Mouse (Mus musculus): Measurements from ENCODE around the gene Gm10197.

Gene Gm10197

DNA sequence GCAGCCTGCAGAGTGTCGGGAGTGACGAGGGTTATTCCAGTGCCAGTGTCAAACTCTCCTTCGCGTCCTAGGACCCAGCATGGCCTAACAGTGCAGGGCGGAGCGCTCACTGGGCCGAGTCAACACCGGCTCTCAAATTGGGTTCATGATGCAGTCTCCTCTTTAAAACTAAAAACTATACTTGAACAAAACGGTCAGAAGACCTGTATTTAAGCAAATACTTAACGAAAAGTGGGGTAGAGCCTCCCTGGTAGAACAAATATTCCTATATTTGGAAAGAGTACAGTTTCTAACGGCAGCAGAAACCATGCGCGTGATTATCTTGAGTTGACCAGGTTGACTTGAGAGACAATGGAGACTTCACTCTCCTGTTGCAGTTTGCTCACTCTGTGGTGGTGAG lies at the start of gene Gm10197:
Gene Gm10197, minus strand, starts transcription at position 101 of the 400 bp plus-strand sequence.
- in situ Hi-C loops (cut with MboI; ENCODE audit: unreplicated experiment in 2 of 2) = no loop called here

DNA sequence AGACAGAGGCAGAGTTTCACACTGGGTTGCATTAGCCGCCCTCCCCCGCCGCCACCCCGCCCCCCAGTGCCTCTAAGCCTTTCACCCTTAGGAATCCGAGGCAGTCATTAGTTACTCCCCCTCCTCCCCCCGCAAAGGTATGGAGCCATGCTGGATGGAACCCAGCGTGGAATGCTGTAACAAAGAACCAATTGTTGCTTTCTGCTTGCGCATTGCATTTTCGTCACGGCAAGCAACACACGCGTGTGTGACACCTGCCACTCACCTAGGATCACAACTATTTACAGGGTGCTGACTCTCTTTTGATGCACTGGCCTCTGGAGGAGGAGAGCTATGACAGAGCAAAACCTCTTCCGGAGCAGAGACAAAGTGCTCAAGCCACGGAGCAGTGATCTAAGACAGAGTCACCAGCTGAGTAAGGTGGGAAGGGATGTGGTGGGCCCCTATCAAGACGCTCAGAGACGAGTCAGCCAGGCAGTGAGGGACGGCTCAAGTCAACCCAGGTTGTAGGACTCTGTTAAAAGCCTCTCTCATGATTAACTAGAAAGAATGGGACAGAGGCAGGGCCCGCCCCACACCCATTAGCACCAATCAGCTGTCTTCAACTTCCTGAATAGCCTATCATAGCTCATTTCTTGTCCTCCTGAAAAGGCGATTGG lies 49.5 kb upstream of the Gm10197 start:
- in situ Hi-C loops (cut with MboI; ENCODE audit: unreplicated experiment in 2 of 2) = loop anchor here (5.0 kb wide), 4 partner anchors 41 to 156 kb away; no protein-coding TSS in a partner anchor

DNA sequence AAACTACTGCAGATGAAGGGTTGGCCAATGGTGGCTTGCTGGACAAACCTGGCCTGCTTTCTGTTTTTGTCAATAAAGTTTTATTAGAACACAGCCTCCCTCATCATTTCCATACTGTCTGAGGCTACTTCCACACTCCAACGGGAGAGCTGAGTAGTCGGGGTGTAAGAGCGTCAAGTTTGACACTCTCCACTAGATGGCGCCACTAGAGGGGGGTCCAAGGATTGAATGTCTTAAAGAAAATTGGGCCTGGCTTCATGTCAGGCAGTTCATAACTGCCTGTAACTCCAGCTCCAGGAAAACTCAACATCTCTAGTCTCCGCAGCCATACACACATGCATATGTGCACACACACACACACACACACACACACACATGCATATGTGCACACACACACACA lies 48.3 kb upstream of the Gm10197 start:
- in situ Hi-C loops (cut with MboI; ENCODE audit: unreplicated experiment in 2 of 2) = loop anchor here (5.0 kb wide), 5 partner anchors 42 to 162 kb away; no protein-coding TSS in a partner anchor

DNA sequence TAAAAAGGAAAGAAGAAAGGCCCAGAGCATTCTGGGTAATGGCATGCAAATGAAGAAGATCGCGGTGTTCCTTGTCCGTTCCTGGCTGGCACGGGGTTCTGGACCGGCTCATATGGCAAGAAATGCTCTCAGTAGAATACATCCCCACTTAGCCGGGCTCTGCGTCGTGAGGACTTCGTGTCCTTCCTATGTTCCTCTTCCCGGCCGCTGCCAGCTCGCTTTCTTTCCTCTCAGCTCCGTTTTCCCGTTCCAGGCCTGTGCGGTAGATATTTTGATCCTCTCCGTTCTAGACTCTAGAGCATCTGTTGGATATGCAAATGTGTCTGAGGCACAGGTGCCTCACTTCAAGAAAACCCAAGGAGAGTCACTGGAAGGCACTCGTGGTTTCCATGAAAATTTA lies 43.6 kb upstream of the Gm10197 start:
- in situ Hi-C loops (cut with MboI; ENCODE audit: unreplicated experiment in 2 of 2) = loop anchor here in 1 of 2 experiments (5.0 kb wide), 1 partner anchor 167 kb away; no protein-coding TSS in a partner anchor

DNA sequence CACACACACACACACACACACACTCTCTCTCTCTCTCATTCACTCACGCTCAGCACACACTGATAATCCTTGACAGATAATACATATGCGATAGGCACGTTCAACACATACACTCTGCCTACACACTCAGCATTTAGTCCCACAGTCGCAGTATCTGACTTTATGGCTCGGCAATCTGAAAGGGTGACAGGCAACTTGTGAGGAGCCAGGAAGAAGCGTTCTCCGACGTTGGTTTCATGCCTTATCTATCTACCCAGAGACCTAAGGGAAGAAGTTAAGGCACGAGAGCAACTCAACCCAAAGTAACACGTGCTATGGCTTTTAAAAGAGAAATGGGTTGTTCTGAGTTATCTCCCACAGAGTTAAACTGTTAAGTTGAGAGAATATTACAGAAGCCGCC lies 43.1 kb upstream of the Gm10197 start:
- in situ Hi-C loops (cut with MboI; ENCODE audit: unreplicated experiment in 2 of 2) = loop anchor here in 1 of 2 experiments (5.0 kb wide), 1 partner anchor 168 kb away; no protein-coding TSS in a partner anchor

DNA sequence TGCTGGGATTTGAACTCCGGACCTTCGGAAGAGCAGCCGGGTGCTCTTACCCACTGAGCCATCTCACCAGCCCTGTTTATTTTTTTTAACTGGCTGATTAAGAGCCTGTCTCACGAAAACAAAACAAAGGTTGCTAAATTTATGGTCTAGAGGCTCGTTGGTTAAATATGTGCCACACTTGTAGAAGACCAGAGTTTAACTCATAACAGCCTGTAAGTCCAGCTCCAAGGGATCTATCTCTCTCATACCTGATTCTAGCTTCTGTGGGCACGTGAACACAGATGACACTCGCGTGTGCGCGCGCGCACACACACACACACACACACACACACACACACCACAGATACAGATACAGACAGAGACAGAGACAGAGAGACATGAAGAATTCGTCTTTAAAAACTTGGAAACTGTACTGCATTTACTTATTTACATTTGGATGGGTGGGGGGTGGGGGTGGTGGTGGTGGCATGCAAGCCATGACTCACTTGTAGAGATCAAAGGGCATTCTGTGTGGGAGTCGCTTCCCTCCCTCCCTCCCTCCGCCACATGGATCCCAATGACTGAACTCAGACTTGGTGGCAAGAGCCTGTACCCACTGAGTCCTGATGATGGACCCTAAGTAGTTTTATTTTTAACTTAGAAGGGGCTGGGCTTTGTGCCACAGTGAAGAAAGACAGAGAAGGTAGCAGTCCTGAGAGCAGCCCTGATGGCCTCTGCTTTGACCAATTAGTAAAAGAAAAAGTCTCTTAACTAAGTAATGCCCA lies 42.2 kb upstream of the Gm10197 start:
- in situ Hi-C loops (cut with MboI; ENCODE audit: unreplicated experiment in 2 of 2) = no loop called here

DNA sequence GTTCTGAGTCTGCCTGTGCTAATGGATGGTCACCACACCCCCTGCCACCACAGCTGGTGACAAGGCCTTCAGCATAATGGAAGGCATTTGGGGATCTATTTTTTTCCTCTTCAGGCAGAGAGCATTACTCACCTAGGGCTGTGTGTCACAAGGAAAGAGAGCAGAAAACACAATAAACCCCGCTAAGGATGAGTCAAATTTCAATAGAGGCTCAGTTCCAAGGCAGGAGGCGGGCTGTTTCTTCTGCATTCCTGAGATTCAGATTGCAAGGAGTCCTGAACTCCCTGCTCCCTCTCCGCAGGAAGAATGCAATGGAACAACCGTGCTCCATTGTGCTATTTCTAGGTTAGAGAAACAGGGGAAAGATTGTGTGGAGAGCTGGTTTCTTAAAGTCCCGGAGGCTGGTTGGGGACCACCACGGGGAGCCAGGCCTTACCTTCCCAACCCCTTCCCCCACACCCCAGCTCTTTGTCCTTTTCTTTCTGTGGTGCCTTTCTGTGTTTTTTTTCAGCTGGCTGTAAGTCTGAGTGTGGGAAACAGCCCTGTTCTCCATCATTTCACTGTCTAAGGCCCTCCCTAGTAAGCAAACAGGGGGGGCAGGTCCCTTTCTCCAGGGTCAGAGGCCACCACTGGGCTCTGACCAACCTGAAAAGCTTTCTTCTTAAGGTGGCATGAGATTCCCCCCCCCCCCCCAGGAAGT lies 40.7 kb upstream of the Gm10197 start:
- in situ Hi-C loops (cut with MboI; ENCODE audit: unreplicated experiment in 2 of 2) = no loop called here

DNA sequence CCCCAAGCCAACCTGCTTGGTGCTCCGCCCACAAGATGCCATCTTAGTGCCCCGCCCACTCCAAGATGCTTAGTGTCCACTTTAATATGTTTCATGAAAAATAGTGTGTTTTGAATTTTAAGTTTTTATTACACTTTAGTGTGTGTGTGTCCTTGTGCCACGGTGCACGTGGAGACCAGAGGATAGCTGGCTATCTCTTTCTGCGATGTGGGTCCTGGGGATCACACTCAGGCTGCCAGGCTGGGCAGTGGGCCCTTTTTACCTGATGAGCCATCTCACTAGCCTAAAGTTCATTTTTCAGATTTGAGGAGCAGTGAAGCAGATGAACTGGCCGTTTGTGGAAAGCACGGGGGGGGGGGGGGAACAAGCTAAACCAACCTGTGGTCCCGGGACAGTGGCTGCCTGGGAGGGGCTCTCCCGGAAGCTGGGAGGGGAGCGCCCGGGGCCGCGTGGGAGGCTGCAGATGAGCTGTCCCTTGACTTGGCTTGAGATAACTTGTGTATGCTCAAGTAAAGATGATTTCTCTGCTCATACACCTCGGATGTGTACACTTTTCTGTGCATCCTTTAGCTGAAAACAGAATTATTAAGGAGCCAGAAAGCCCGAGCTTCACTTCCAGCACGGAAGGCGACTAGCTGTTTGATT lies 38.2 kb upstream of the Gm10197 start:
- in situ Hi-C loops (cut with MboI; ENCODE audit: unreplicated experiment in 2 of 2) = no loop called here

DNA sequence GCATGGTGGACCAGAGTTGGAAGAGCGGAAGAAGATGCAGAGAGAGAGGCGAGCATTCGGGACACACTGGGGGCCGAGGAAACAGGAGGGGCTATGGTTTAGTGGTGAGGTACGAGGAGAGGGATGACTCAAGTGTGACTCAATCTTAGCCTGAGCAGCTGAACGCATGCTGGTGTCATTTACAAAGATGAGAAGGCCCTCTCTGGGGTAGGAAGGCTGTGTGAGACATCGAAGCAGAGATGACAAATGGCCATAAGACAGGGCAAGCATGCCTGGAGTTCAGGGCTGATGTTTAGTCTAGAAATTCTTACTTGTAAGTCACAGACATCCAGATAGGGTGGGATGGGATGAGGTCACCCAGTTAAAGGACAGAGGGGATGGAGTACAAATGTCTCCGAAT lies 36.8 kb upstream of the Gm10197 start:
- in situ Hi-C loops (cut with MboI; ENCODE audit: unreplicated experiment in 2 of 2) = no loop called here

DNA sequence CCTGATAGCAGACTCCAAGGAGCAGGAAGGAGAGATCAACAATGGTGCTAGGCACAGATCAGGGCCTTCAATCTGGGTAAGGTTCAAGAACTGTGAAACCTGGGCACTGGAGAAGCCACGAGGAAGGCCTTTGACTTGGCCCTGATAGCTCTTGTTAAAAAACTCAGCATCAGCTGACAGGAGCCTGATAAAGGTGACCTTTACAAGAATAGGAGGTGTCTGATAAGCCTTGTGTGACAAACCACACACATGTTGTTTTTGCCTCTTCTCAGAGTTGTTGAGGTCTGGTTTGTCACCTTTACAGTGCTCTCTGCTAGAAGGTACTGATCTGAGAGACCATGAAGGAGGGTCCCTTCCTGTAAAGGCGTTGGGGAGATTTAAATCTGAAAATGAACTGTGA lies 35.8 kb upstream of the Gm10197 start:
- in situ Hi-C loops (cut with MboI; ENCODE audit: unreplicated experiment in 2 of 2) = no loop called here

DNA sequence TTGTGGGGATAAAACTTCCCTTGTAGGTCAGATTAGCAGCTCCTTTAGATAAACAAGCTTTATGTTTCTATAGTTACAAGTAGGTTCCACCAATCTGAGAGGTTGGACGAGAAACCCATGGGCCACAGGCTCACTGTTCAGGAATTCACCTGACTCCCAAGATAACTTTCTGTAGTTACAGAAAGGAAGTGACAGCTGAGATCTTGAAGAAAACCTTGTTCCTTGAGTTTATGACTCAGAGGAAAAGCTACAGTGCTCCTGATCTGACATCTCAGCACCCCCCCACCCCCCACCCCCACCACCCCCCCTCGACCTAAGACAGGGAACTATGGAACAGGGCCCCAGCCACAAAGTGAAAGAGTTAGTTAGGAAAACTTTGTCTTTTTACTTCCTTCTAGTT lies 34.2 kb upstream of the Gm10197 start:
- in situ Hi-C loops (cut with MboI; ENCODE audit: unreplicated experiment in 2 of 2) = no loop called here

DNA sequence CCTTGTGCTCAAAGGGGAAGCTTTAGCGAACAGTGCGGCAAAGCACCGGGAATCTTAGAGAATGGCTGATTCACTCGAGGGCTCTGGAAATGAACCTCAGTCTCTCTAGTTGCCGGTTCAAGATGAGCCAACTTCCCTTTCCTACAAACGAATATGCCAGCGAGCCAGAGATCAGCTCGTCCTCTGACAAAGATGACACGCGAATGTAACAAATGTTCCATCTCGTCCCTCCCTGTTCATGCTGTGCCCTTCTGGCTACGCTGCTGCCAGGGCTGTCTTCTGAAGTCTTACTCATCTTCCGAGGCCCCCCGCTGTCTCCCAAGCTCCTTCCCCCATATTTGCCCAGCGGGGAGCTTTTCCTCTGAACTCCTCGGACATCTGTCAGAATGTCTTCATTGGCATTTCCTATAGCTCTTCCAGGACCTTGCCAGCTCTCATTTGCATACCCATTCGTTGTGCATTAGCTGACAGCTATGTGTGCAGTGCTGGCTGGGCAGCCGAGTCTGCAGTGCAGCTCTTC lies 33.3 kb upstream of the Gm10197 start:
- in situ Hi-C loops (cut with MboI; ENCODE audit: unreplicated experiment in 2 of 2) = no loop called here

DNA sequence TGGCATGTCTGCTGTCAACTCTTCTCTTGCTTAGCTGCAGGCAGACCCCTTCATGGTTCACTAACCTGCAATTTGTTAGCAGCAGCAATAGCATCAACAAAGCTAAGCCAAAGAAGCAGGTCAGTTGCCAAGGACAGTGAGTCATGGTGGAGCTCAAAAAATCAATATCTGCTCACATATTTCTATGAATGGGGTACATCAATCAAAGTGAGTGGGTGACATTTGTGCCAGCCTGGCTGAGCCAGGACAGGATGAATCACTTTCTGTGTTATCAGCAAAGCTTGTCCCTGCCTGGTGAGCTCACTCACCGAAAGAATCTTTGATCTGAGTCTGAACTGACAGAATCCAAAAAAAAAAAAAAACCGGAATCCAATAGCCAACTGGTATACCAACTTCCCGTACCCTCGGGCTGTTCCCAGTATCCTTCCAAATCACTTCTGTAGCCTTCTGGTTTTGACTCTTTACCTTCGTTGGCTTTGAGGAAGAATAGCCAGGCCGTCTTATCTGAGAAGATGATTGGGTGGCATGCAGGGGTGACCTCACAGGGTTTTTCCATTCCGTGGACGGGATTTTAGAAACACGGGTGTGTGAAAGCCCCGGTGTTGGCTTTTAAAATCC lies 32.8 kb upstream of the Gm10197 start:
- in situ Hi-C loops (cut with MboI; ENCODE audit: unreplicated experiment in 2 of 2) = no loop called here

DNA sequence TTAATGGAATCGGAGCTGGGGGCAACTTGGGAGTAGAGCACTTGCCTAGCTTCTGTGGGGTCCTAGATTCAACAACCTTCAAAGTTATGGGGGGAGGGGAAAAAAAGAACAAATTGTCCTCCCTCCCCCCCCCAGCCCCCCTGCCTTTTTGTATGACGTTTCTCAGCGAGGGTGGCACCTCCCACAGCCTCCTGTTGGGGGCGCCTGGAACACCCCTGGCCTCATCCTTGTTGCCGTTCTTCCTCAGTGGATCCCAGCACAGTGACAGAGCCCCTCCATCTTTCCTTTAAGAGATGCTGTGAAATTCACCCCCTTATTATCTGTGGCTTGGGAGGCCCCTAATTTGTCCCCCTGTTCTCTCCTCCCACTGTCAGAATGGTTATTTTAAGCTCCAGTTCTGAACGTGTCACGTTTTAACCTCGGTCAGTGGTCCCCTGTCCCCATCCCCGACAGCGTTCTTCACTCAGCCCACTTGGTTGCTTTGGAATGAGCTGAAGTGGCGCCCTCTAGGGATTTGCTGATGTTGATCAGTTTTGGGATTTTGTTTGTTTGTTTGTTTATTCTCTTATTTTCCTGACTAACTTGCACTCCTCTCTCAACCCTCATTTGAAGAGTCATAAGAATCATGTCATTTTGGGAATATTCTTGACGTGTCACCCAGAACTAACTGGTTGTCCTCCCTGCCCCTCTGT lies 31.3 kb upstream of the Gm10197 start:
- in situ Hi-C loops (cut with MboI; ENCODE audit: unreplicated experiment in 2 of 2) = no loop called here

DNA sequence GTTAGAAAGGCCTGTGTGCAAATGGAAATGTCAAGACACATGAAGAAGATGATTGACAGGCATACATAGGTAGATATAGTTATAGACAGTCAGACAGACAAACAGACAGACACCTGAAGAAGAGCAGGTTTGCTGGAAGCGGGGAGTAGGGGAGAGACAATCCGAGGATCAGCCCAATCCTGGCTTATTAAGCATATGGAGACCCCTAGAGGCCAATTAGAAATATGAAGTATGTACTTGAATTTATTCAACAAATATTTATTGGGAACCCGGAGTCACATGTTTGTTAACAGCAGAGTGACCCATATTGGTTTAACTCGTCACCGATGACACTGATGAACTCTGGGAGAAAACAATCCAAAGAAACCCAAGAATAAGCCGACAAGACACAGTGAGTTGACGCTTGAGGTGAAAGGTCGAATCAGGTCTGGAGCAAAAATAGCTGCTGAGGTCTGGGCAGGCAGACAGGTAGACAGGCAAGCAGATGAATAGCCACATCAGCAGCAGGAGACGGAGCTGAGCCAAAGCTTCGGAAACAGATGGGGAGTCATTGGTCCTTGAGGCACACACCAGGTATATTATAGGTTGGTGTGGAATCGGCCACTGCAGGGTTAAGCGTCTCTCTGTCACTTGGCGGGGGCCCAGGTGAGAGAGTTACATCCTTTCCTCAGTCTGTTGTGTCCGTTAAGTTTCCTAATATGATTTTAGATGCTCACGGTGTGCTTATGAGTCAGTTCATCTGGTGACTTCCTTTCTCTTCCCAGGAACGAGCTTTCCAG lies 29.0 kb upstream of the Gm10197 start:
- in situ Hi-C loops (cut with MboI; ENCODE audit: unreplicated experiment in 2 of 2) = no loop called here

DNA sequence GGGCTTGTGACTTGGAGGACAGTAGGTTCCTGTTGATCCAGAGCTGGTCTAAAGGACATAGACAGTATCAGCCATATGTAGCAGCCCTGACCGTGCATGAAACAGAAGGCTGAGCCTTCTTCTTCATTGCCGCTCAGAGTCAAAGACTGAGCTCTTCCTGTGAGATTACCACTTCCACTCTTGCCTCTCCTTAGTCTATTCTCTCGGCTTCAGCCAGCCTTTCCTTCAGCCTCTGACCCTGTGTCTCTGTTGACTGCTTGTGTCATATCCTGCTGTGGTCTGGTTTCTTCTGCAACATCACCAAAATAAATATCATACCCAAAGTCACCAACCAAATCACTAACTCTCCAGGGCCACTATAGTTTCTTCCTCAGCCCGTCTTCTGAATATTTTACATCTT lies 27.6 kb upstream of the Gm10197 start:
- in situ Hi-C loops (cut with MboI; ENCODE audit: unreplicated experiment in 2 of 2) = loop anchor here (5.0 to 25.0 kb wide), 6 partner anchors 233 to 1916 kb away; partner anchors contain the start of genes Vti1a (in 1 of the 2) and Zdhhc6 (in 1 of the 2)

DNA sequence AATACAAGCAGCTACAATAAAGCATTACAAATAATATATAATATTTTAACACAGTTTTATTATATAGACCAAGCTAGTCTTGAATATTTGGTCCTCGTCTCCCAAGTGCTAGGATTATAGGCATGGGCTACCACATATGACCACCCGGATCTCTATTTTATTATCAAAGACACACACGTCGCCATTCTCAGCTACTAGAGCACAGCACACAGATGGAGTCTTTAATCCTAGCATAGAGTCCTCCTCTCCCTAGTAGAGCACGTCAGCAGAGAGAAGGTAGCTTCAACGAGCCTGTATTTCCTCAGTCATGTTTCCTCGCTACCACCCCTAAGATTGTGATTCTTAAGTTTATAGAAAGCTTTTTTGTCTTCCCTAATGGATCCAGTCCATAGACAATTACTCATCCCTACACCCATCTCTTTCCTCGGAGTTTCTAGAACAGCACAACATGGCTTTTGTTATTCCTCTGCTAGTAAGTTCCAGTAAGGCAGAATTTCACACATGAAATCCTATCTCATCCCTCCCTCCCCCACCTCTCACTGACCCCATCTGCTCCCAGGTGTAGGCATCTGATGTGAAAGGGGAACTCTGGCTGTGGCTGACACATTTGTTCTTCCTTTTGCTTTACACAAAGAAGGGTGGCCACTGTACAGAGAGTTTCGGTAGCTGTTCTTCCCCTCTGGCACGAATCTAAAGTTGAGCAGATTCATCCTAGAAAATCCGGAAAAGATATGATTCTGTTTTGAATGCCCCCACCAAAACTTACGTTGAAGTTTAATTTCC lies 26.1 kb upstream of the Gm10197 start:
- in situ Hi-C loops (cut with MboI; ENCODE audit: unreplicated experiment in 2 of 2) = loop anchor here (5.0 to 25.0 kb wide), 6 partner anchors 235 to 1917 kb away; partner anchors contain the start of genes Vti1a (in 1 of the 2) and Zdhhc6 (in 1 of the 2)

DNA sequence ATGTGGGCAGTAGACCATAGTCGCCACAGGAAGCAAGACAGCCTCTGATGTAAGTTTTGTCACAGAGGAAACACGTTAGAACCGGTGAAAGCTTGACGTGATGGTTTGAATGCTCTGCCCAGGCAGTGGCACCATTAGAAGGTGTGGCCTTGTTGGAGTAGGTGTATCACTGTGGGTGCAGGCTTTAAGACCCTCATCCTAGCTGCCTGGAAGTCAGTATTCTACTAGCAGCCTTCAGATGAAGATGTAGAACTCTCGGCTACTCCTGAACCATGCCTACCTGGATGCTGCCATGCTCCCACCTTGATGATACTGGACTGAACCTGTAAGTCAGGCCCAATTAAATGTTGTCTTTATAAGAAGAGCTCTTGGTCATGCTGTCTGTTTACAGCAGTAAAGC lies 24.2 kb upstream of the Gm10197 start:
- in situ Hi-C loops (cut with MboI; ENCODE audit: unreplicated experiment in 2 of 2) = loop anchor here (5.0 to 25.0 kb wide), 6 partner anchors 236 to 1919 kb away; partner anchors contain the start of genes Vti1a (in 1 of the 2) and Zdhhc6 (in 1 of the 2)
